ENCODE assay signal across 23 mouse cellular contexts in the genomic region with DNA sequence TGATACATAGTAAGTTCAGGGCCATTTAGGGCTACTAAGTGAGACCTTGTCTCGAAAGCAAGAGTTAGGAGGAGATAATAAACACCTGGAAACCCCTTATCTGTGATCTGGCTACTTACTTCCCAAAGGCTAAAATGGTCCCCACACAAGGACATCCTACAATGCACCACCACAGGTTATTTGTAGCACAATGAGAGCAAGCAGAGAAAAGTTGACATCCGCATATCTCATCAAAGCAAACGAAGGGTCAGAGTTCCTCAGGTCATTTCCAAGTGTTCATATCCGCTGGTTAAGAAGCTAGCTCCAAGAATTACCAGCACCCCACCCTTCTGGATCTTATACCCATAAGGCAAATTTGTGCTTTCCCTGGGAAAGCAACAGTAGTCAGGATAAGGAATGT. TPM values are rescaled to one million over a fixed set of nuclear protein-coding genes. Genes with fewer than 3 reads are reported as not detected.
DNase-seq lines count a peak whose midpoint lies in the region; ATAC-seq lines count a peak whose summit lies in the region.
"Had no signal": no experiment of that assay in that cellular context is flagged by ENCODE, and none has a peak within 500 bp of the region (broad histone marks: within the 10 kb centered on the region; RNA-seq: fewer than 3 reads in every experiment).

No protein-coding gene starts in this region.

- no peak overlapping the region for H3K9ac ChIP-seq in lung, embryonic 15.5 days
- H3K9ac ChIP-seq: heart, embryonic 12.5 days; intestine, embryonic 15.5 days; liver, postnatal 0 days; midbrain, embryonic 13.5 days had no signal

- no peak for ATAC-seq in lung, embryonic 15.5 days (ENCODE audit: borderline replicate concordance, extremely low read depth, low FRiP score, low TSS enrichment)
- ATAC-seq: CD4-positive, CD25-positive, alpha-beta regulatory T cell, adult 4 months; forebrain, embryonic 16.5 days; hindbrain, embryonic 16.5 days; intestine, embryonic 15.5 days; liver, postnatal 0 days; midbrain, embryonic 13.5 days had no signal

- WGBS in heart, embryonic 10.5 days, result 80% methylated on average over 4 of the region's 4 CpGs
- WGBS in lung, embryonic 15.5 days, result 64% methylated on average over 4 of the region's 4 CpGs

- no peak overlapping the region for H3K27ac ChIP-seq in heart, embryonic 10.5 days
- H3K27ac ChIP-seq in lung, embryonic 15.5 days, result peak overlapping the region; percentile 76; the same call in 1 of the 2 replicates
- H3K27ac ChIP-seq: forebrain, embryonic 10.5 days; hindbrain, embryonic 10.5 days; intestine, embryonic 15.5 days; midbrain, embryonic 13.5 days had no signal

- H3K27me3 ChIP-seq in heart, embryonic 10.5 days (ENCODE audit: insufficient read depth, poor library complexity, severe bottlenecking), result no peaks in the 10 kb centered on the region
- no peaks in the 10 kb centered on the region for H3K27me3 ChIP-seq in lung, embryonic 15.5 days
- H3K27me3 ChIP-seq: heart, embryonic 12.5 days; intestine, embryonic 15.5 days; midbrain, embryonic 13.5 days had no signal

- H3K4me1 ChIP-seq in heart, embryonic 10.5 days, result peaks cover 25% of the 10 kb centered on the region
- H3K4me1 ChIP-seq in lung, embryonic 15.5 days, result peaks cover 12% of the 10 kb centered on the region
- H3K4me1 ChIP-seq: intestine, embryonic 15.5 days had no signal

- H3K4me2 ChIP-seq in lung, embryonic 15.5 days, result no peak overlapping the region
- H3K4me2 ChIP-seq: heart, embryonic 12.5 days; intestine, embryonic 15.5 days; liver, embryonic 11.5 days; midbrain, embryonic 13.5 days had no signal

- H3K4me3 ChIP-seq in heart, embryonic 10.5 days, result no peak overlapping the region
- no peak overlapping the region for H3K4me3 ChIP-seq in lung, embryonic 15.5 days
- H3K4me3 ChIP-seq: forebrain, embryonic 10.5 days; heart, embryonic 12.5 days; hindbrain, embryonic 10.5 days; intestine, embryonic 15.5 days; midbrain, embryonic 13.5 days had no signal

- peaks cover 15% of the 10 kb centered on the region; the same call in 1 of the 2 replicates for H3K36me3 ChIP-seq in heart, embryonic 10.5 days
- no peaks in the 10 kb centered on the region; the same call in 1 of the 2 replicates for H3K36me3 ChIP-seq in lung, embryonic 15.5 days
- H3K36me3 ChIP-seq: intestine, embryonic 15.5 days had no signal

- no peaks in the 10 kb centered on the region for H3K9me3 ChIP-seq in heart, embryonic 10.5 days
- no peaks in the 10 kb centered on the region for H3K9me3 ChIP-seq in lung, embryonic 15.5 days
- H3K9me3 ChIP-seq: forebrain, embryonic 10.5 days; heart, embryonic 12.5 days; hindbrain, embryonic 10.5 days; intestine, embryonic 15.5 days; megakaryocyte, embryonic 14.5 days; midbrain, embryonic 13.5 days had no signal

- DNase-seq in heart, adult 11 months, result peak; percentile 97
- DNase-seq in heart, embryonic 10.5 days (ENCODE audit: low spot score), result no peak
- peak; percentile 41 for DNase-seq in kidney, adult 11 months
- no peak for DNase-seq in kidney, postnatal 10 days
- DNase-seq in lung, postnatal 25 days (ENCODE audit: low spot score), result no peak
- DNase-seq in spleen, postnatal 10 days (ENCODE audit: low spot score in 2 of 2), result no peak
- DNase-seq: cerebellum, adult 11-12 months; cerebellum, postnatal 10 days; gastrocnemius, postnatal 25 days; liver, postnatal 0 days; lung, postnatal 36 days; spleen, adult 18-20 months had no signal

RNA-seq across cellular contexts. Expression of a gene that starts 46.8 kb away (rescaled TPM):
- polyA plus RNA-seq in heart, embryonic 10.5 days (2016; fragmentation: Nextera tagmentation; extraction: Ambion mirVana), result 51.2 and 66.7 TPM in 2 replicates
- polyA plus RNA-seq in lung, embryonic 15.5 days (2015; fragmentation: Nextera tagmentation; extraction: Ambion mirVana), result 63.6 and 64.8 TPM in 2 replicates

Comparison
In these comparisons a context has a peak if more than half of its experiments do, and no peak if none do; other contexts are left out.
1. DNase-seq: peak in heart, adult 11 months (single experiment) and kidney, adult 11 months (single experiment); none in heart, embryonic 10.5 days (single experiment), kidney, postnatal 10 days (single experiment), lung, postnatal 25 days (single experiment) and spleen, postnatal 10 days (0 of 2).